Mouse (Mus musculus) adrenal gland, postnatal 4 days (tissue): ENCODE data around the gene Sowaha. TPM values are rescaled to one million over a fixed set of nuclear protein-coding genes. Genes with fewer than 3 reads are reported as not detected.

Experiments
- DNase-seq, 2 experiments: peaks; one replicate each; pipeline ENCODE4 v3.0.0; 2021 to 2022; ENCODE audit warnings: low spot score in 2 of 2, mixed read lengths in 2 of 2
- total RNA-seq, 2 experiments: library from RNA; stranded (reverse); gene quantifications; 2 replicates each; pipeline ENCODE4 v1.2.3; 2021

Sowaha gene
- total RNA-seq, 2 experiments from 2014 or later = 1.7 to 2.2 TPM

- DNase-seq = no peak
Observed at GRCm38 (mm10) chr11:53477833-53478232, 2.2 kb downstream of the Sowaha start.

GRCm38 (mm10) chr11:53475620-53476019, 4.5 kb downstream of the Sowaha start:
- DNase-seq = no peak

- DNase-seq = no peak
Observed at GRCm38 (mm10) chr11:53472709-53473108, 7.4 kb downstream of the Sowaha start.

GRCm38 (mm10) chr11:53469968-53470695, 9.9 kb downstream of the Sowaha start, which contains the start of gene Gm9837:
Gene Gm9837 (minus strand): TSS chr11:53470479.
- DNase-seq = peak; percentile 70 to 75

DNA sequence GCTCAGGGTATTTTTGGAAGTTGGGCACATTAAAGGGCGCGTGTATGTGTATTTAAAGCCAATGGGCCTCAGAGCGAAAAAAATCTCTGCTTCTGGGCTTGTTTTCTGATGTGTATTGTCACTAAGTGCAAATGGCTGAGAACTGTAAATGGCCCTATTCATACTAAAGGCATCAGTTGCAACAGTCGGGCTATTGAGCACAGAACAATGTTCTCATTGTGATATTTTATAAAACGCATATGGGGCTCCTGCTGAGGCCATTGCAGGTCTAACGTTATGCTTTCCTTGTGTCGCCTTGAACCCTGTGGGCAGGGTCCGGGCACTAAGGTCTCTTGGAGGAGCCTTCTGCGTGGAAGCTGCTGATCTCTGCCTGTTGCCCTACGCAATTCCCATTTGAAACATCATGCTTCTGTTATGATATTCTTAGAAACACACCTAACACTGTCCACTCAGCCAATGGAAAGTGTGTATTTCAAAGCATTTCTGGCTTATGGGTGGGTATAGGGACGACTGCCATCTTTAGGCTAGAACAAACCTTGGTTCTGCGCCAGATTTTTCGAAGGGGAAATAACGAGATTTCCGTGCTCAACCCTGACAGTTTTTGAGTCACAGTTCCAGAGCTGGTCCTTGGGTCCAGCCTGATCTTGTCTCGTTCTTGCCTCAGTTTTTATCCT, 10.6 kb downstream of the Sowaha start:
- DNase-seq = no peak

GRCm38 (mm10) chr11:53466231-53466971, 13.7 kb downstream of the Sowaha start:
- peak in 1 of 2 experiments; percentile 44 for DNase-seq

DNA sequence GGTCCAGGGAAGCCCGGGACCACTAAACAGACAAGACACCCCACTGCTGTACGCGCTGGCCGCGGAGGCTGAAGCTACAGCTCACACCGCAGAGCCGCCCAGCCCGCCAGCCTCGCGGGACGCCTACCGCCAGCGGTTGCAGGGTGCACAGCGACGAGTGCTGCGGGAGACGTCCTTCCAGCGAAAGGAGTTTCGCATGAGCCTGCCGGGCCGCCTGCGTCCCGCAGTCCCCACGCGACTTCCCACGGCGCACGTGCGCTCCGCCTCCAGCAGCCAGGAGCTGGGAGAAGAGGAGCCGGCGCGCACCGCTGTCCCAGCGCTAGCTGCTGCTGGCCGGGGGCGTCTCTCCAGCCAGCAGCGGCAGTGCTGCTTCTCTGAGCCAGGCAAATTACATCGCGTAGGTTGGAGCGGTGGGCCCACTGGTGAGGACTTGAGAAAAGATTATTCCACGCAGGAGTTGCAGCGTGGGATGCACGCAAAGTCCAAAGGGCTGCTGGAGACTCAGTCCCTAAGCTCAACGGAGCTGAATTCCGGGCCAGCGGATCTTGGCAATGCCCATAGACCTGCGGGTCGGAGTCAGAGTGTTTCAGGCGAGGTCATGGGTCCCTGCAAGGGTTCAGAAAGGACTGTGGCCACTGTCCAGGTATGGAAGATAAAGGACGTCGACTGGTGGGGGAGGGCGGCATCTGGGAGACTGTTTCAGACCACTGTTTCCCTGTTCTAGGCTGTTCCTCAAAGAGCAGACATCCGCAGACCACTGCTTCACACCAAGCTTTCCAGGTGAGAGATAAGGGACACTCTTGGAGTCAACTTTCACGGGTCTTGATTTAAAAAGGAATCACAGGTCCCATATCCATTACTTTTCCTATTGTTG, 16.3 kb downstream of the Sowaha start:
- no peak for DNase-seq

DNA sequence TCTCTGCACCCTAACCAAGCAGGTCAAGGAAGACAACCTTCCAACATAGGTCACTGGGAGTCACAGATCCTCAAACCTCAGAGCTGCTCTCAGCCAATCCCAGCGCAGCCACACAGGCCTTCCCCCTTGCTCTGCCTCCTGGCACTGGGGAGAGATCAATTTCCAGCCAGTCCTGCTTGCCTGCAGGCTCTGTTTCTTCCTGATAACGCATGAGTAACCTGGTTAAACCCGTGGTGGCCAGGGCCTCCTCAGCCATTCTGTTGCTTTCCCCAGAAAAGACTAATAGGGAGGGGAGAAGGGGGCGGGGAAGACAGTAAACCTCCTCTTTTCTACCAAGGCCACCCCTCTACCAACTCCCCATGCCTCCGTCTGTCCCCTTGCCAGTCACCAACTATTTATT, 18.3 kb downstream of the Sowaha start:
- no peak for DNase-seq

GRCm38 (mm10) chr11:53460192-53460591, 19.9 kb downstream of the Sowaha start:
- DNase-seq = no peak

DNA sequence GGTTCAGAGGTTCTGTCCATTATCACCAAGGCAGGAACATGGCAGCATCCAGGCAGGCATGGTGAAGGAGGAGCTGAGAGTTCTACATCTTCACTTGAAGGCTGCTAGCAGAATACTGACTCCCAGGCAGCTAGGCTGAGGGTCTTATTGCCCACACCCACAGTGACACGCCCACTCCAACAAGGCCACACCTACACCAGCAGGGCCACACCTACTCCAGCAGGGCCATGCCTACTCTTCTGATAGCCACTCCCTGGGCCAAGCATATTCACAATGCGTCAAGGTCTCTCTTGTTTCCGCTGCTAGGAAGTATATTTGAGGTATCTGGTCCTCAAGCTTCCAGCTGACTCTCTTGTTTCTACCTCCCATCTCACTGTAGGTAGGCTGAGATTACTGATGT, 21.1 kb downstream of the Sowaha start:
- DNase-seq = no peak

GRCm38 (mm10) chr11:53457372-53457954, 22.6 kb downstream of the Sowaha start:
- no peak for DNase-seq

DNA sequence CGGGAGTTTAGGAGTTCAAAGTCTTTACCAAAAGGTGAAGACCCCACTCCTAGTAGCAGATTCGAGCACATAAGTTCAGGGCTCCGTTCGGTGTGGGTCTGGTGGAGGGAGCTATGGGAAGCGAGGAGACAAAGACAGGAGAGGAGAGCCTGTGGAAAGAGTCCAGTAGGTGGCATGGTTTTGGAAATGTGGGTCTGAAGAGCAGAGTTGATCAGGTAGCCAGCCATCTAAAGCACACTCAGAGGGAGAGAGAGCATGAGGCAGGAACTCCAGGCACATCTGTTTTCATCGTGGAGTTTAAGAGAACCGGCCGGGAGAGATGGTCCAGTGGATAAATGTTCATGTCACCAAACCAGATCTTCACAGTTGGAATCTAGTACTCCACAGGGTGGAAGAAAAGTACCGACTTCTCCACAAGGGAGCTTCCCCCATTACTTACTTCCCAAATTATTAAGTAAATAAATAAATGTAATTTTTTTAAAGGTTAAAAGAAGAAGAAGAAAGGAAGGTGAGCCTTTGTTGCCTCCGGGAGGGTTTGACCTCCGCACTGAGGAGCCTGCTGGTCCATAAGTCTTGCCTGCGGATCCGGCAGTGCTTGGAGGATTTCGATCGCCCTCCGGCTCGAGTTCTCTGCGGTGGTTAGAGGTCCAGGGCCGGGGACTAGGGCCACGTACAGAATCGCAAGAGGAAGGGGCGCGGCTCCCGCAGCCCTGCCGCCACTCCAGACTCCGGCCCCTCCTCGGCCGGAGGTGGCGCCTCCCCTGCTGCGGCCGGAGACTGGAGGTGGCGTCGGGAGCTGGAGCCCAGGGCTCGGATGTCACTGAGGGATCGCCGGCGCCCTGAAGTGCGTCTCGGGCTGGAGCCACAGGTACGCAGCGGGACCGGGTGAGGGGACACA, 23.4 kb downstream of the Sowaha start, which contains the start of the genes Gm10447 and Shroom1:
TSS of gene Gm10447 (minus strand) at position 637 of the 898 bp plus-strand sequence.
TSS of gene Shroom1 (plus strand) at position 732 of the 898 bp plus-strand sequence.
- peak in 1 of 2 experiments; percentile 32 for DNase-seq

GRCm38 (mm10) chr11:53453031-53453430, 27.0 kb downstream of the Sowaha start:
- no peak for DNase-seq

GRCm38 (mm10) chr11:53452396-53452795, 27.7 kb downstream of the Sowaha start:
- no peak for DNase-seq

DNA sequence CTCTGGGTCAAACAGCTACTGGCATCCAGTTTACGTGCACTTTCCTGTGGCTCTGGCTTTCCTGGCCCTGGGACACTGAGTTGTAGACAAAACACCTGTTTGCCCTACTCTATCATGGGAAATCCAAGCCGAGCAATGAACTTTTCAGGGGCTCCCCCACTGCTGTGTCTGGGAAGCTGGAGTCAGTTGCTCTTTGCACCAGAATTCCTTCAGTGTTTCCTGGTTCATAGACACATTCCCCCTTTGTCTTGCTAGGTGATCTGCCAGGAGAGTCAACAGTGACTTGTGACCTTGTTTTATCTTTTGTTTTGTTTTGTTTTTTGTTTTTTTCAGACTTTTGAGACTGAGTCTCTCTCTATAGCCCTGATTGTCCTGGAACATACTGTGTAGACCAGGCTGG, 28.7 kb downstream of the Sowaha start:
- no peak for DNase-seq

- DNase-seq = no peak
Observed at GRCm38 (mm10) chr11:53450070-53450705, 29.9 kb downstream of the Sowaha start.

GRCm38 (mm10) chr11:53448529-53448928, 31.5 kb downstream of the Sowaha start:
- DNase-seq = no peak

DNA sequence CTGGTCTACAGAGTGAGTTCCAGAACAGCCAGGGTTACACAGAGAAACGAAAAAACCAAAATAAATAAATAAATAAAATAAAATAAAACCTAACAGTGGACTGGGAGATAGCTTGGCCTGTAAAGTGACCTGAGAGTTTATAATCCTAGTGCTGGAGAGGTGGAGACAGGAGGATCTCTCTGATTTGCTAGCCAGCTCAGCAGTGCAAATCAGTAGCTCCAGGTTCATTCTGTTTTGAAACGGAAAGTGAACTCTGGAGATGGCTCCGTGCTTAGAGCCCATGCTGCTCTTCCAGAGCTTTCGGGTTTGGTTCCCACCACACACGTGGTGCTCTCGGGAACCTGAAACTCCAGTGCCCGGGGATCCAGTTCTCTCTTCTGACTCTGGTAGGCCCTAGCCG, 32.1 kb downstream of the Sowaha start:
- no peak for DNase-seq

DNA sequence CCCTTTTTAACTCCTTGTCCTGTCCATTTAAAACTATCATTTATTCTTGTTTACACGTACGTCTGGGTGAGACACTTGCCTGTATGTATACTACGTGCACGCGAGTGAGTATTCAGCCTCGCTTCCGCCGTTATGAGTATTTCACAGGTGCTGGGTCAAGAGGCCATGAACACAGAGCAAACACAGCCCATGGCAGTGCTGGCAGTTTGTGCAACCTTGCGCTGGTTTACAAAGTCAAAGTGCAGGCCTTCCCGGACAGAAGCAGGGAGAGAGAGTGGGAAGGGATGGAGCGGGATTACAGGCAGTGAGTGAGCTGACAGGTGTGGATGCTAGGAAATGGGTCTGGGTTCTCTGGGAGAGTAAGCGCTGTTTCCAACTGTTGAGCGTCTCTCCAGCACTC, 33.9 kb downstream of the Sowaha start:
- no peak for DNase-seq
